26 mouse cellular contexts compared by ENCODE assay signal in genomic region chr5:103397429-103397828, GRCm38 (mm10). TPM values are rescaled to one million over a fixed set of nuclear protein-coding genes. Genes with fewer than 3 reads are reported as not detected.
DNase-seq lines count a peak whose midpoint lies in the region; ATAC-seq and TF ChIP-seq lines count a peak whose summit lies in the region.
"Had no signal": no experiment of that assay in that cellular context is flagged by ENCODE, and none has a peak within 500 bp of the region (broad histone marks: within the 10 kb centered on the region; RNA-seq: fewer than 3 reads in every experiment).

No protein-coding gene starts in this region.

- TF ChIP-seq POLR2A in lung, adult 2 months (IDR thresholded peaks at IDR 0.05; ENCODE audit: borderline replicate concordance, extremely low read depth, low read depth, low read length): no peak

- no peak for TF ChIP-seq CTCF in lung, embryonic 14.5 days (IDR thresholded peaks at IDR 0.05; ENCODE audit: low read depth)
- TF ChIP-seq CTCF in lung, adult 2 months (IDR thresholded peaks at IDR 0.05; ENCODE audit: insufficient read depth, low read length): no peak

- no peak overlapping the region for H3K4me2 ChIP-seq in lung, embryonic 14.5 days
- H3K4me2 ChIP-seq: forebrain, embryonic 13.5 days; heart, embryonic 13.5 days; hindbrain, embryonic 14.5 days had no signal

- no peak overlapping the region for H3K27ac ChIP-seq in lung, embryonic 14.5 days (ENCODE audit: low read depth)
- H3K27ac ChIP-seq: forebrain, embryonic 10.5 days; forebrain, embryonic 13.5 days; heart, embryonic 13.5 days; hindbrain, embryonic 14.5 days; hindbrain, postnatal 0 days had no signal

- H3K36me3 ChIP-seq in lung, embryonic 14.5 days (ENCODE audit: insufficient read depth): no peaks in the 10 kb centered on the region
- H3K36me3 ChIP-seq: forebrain, embryonic 10.5 days; G1E; heart, embryonic 10.5 days; heart, embryonic 13.5 days had no signal

- no peaks in the 10 kb centered on the region for H3K9me3 ChIP-seq in lung, embryonic 14.5 days (ENCODE audit: low read depth, low read length)
- H3K9me3 ChIP-seq: forebrain, embryonic 10.5 days; forebrain, embryonic 13.5 days; heart, embryonic 10.5 days; heart, embryonic 13.5 days had no signal

- H3K4me3 ChIP-seq in lung, embryonic 14.5 days (ENCODE audit: low read depth, low read length): no peak overlapping the region
- H3K4me3 ChIP-seq in lung, adult 2 months (replicated peaks; ENCODE audit: extremely low read depth, low read depth, low read length): no peak overlapping the region
- H3K4me3 ChIP-seq: forebrain, embryonic 10.5 days; forebrain, embryonic 13.5 days; heart, embryonic 10.5 days; heart, embryonic 13.5 days had no signal

- WGBS in lung, embryonic 14.5 days: 55% methylated on average over 4 of the region's 4 CpGs
- WGBS in lung, adult 2 months: 65% methylated on average over 4 of the region's 4 CpGs

- peak; percentile 60 for DNase-seq in lung, embryonic 14.5 days
- DNase-seq in lung, adult 2 months: no peak
- peak; percentile 30 for DNase-seq in testis, postnatal 14 days (ENCODE audit: low spot score)
- DNase-seq in testis, postnatal 10 days (ENCODE audit: low spot score): no peak
- peak; percentile 29 for DNase-seq in yolk sac, embryonic 10.5 days (ENCODE audit: low spot score)
- no peak for DNase-seq in urinary bladder, postnatal 10 days (ENCODE audit: low spot score)
- DNase-seq: adrenal gland, postnatal 10 days; adrenal gland, postnatal 36 days; B cell, adult 2 months; cerebellum, adult 18-20 months; cerebellum, adult 9-10 months; cerebellum, postnatal 14 days; gastrocnemius, postnatal 10 days; heart, adult 18-20 months; heart, postnatal 14 days; heart, postnatal 4 days had no signal

- H3K4me1 ChIP-seq in lung, embryonic 14.5 days (ENCODE audit: insufficient read depth): peaks cover 8% of the 10 kb centered on the region; the same call in 1 of the 2 replicates
- H3K4me1 ChIP-seq in lung, adult 2 months (ENCODE audit: control insufficient read depth, insufficient read depth, low read length): no peaks in the 10 kb centered on the region; the same call in 1 of the 2 replicates

- H3K9ac ChIP-seq in lung, embryonic 14.5 days: no peak overlapping the region
- H3K9ac ChIP-seq: forebrain, embryonic 13.5 days; heart, embryonic 13.5 days; hindbrain, embryonic 14.5 days had no signal

- ATAC-seq in lung, embryonic 14.5 days (ENCODE audit: insufficient read depth): no peak
- ATAC-seq: forebrain, embryonic 13.5 days; forebrain, embryonic 16.5 days; hindbrain, postnatal 0 days; Patski had no signal

- no peaks in the 10 kb centered on the region for H3K27me3 ChIP-seq in lung, embryonic 14.5 days (ENCODE audit: insufficient read depth, low read length)
- H3K27me3 ChIP-seq: CH12.LX; forebrain, embryonic 13.5 days; heart, embryonic 13.5 days; Patski had no signal

RNA-seq across cellular contexts. Expression of gene Ptpn13, which starts 27.6 kb away (rescaled TPM):
- 15.7 and 16.2 TPM in 2 replicates for polyA plus RNA-seq in lung, embryonic 14.5 days (2014; fragmentation: Nextera tagmentation; extraction: Ambion mirVana)
- polyA plus RNA-seq in lung, adult 2 months (2012; rRNA removed): 18.0 and 22.6 TPM in 2 replicates
- polyA plus RNA-seq: G1E had no signal

Comparison
In these comparisons a context has a peak if more than half of its experiments do, and no peak if none do; other contexts are left out.
1. DNase-seq: peak in lung, embryonic 14.5 days (single experiment), testis, postnatal 14 days (single experiment) and yolk sac, embryonic 10.5 days (single experiment); none in lung, adult 2 months (single experiment), testis, postnatal 10 days (single experiment) and urinary bladder, postnatal 10 days (single experiment).